Mouse (Mus musculus) cortical plate, adult 2 months (tissue): ENCODE data around the gene Grb14.

Experiments
- CTCF ChIP-seq: fragments of 200-500 bp; IDR thresholded peaks from 2 replicates; pipeline ENCODE4 v1.5.1; 2011; ENCODE audit warnings: mild to moderate bottlenecking, control low read depth, low read length; ENCODE audit not compliant: insufficient read depth; ENCODE audit errors: extremely low read depth
- POLR2A ChIP-seq: fragments of 200-500 bp; IDR thresholded peaks from 2 replicates; pipeline ENCODE4 v1.6.1; 2011; ENCODE audit warnings: mild to moderate bottlenecking, low read length, control low read depth; ENCODE audit not compliant: insufficient read depth; ENCODE audit errors: extremely low read depth

DNA sequence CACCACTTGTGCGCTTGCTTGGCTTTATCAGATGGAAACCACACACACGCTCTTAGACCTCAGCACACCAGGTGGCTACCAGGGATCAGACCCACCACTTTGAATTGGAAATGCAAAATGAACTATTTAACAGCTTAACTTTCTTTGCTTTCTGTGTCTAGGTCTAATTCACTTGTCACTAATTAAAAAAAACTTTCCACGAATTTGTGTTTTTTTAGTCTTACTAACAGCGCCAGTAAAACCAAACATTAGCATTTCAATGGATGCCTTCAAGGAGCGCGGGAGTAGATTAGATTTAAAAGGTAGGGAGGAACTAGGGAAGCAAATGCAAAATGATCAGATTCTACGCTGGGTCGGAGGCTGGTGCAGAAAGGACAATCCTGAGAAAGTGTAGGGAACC lies 12.8 kb upstream of the Grb14 start:
- no peak for TF ChIP-seq POLR2A
- TF ChIP-seq CTCF = no peak
